Mouse (Mus musculus): ENCODE measurements at regions not wholly inside any gene's neighbourhood (a gene's known extent, or its start where the extent isn't known, plus 50 kb on each side); places are given as distances from the start of the nearest gene placed in this dataset.

DNA sequence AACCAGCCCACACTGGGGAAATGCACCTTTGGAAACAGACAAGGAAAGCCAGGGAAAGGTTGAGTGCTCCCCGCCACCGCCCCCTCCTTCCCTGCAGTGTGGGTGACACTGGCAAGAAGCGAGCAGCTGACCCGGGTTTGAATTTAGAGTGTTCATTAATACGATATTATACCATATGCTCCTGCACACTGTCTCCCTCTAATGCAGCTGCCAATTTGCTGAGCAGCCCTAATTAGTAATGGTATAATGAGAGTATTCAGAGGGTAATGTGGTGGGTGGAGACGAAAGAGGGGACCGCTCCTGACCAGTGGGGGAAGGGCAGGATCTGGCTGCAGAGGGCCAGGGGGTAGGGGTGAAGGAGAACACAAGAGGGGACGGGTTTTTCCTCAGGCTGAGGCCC lies 111.9 kb upstream of the Lhx1 start:
- peak; percentile 34 for DNase-seq

GRCm38 (mm10) chr11:84634990-84635389 lies 109.7 kb upstream of the Lhx1 start:
- DNase-seq, result no peak

DNA sequence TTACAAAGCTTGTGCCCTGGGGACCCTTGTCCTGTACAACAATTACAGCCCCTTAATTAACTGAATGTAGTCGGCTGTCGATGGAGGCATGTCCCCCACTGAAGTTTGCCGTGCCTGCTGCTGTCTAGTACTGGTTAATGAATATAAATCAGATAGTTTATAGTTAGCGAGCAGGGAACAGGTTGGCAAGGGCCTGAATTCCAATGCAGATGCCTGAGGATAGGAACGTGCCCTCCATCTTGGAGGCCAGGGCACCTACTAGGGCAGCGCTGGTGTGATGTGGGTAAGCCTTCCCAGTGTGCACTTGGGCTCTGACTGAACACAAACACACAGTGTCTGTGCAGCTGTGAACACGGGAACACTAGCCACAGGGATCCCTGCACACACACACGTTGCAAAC lies 108.0 kb upstream of the Lhx1 start:
- peak; percentile 87 for DNase-seq

DNA sequence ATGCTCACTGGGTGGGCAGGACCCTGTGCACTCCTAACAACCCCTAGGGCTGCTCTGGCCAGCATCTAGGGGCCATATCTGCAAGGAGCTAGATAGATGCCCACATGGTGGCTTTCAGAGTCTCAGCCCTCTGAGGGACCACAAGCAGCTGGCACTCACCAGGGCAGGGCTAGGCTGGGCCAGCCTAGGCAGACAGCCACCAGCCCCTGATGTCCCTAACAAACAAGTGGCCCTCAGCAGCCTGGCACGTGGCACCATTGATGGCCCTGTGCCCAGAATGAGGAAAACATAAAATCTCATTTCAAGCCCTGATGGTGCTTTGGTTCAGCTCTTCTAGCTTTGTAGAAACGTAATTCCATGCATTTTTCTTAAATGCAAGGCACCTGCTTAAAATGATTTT lies 102.8 kb upstream of the Lhx1 start:
- peak; percentile 82 for DNase-seq

- DNase-seq, result peak; percentile 63
Measured at GRCm38 (mm10) chr11:84627685-84628084, 102.3 kb upstream of the Lhx1 start.

GRCm38 (mm10) chr11:84627259-84627658 lies 101.9 kb upstream of the Lhx1 start:
- DNase-seq, result no peak

DNA sequence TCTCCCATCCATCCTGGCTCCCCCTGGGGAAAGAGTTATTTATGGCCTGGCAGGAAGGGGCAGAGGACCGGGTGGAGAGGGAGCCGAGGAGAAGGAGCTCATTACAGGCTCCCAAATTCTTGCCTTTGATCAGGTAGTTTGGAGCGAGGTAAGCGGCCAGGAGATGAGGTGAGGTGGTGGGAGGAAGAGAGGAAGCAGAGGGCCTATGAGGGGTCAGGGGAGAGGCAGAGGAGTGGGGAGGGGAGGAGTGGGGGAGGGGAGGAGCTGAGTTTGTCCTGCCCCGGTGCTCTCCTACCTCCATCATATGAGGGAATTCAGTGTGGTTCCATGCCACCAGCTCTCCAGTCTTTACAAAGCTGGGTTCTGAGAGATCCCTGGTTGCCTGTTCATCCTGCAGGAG lies 98.8 kb upstream of the Lhx1 start:
- DNase-seq, result no peak

- no peak for DNase-seq
Measured at GRCm38 (mm10) chr11:84619713-84620112, 94.4 kb upstream of the Lhx1 start.

DNA sequence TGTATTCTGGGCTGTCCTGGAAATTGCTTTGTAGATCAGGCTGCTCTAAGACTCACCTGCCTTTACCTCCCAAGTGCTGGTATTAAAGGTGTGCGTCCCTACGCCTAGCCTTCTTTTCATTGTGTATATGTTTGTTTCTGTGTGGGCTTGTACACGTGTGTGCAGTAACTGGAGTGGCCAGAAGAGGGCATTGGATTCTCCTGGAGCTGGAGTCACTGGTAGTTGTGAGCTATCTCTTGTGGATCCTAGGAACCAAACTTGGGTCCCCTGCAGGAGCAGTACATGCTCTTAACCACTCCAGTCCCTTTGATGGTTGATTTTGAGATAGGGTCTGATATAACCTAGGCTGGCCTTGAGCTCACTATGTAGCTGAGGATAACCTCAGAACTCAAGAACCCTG lies 93.2 kb upstream of the Lhx1 start:
- no peak for DNase-seq

DNA sequence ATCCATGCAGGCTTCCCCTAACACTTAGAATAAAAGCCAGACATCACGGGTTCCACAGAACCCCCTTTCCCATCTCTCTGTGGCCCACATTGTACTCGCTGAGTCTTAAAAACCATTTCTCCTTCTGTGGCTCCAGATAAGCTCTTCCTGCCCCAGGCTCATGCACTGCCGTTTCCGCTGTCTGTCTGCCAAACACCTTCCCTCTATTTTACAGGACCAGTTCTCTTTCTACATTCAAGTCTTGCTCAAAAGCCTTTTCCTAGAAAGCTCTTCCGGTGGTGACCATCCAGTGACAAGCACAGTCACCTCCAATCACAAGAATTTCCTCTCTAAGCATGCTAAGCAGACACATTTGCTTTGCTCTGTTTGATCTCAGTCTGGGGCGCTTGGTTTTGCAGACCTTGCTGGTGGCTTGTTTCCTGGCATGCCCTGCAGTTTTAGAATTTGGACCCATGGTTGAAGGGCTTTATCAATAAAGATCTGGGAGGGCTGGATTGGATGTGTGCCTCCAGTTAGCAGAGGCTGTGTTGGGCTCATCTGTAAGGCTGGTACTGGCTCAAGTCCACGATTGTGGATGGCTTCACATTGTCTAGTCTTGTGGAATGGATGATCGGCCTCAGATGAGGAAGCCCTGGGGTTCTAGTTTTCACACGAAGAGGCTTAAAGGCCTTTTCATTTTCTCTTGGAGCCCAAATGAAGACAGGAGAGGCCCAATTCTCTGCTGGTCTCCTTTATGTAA lies 87.8 kb upstream of the Lhx1 start:
- DNase-seq, result no peak

GRCm38 (mm10) chr11:84611625-84611879 lies 86.2 kb upstream of the Lhx1 start:
- DNase-seq, result no peak

DNA sequence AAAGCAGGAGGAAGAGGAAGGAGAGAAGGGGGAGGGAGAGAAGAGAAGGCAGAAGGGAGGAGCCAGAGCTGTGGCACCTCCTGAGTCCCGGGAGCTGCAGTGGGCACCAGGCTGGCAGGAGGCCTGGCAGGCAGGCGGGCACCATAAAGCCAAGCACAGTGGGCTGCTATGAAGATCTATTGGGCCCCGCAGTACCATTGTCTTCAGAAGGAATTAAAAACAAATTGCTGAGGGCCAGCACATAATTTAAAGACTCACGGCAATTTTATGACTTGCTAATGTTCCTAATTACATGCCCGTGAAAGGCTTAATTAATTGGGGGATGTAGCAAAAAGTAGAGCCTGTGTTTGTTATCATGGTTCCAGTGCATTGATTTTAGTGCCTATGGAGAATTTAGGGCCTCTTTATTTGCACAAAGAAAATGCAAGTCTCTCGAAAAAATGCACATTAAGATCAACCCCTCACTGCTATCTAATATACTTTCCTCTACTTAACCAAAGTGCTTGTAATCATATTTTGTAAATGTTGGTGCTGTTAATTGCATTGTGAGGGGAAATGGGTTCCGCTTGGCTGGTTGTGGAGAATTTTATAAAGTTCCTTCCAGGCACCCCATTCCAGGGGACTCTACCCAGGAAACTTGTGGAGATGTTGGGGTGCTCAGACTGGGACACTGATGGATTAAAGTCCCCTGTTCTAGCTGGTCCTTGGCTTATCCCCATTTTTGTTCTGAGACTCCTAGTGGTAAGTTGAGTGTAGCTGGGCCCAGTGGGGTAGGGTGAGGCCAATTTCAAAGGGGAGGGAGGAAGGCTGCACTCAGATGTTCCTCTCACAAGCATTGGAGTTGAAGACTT lies 85.7 kb upstream of the Lhx1 start:
- no peak for DNase-seq

- DNase-seq, result no peak
Measured at GRCm38 (mm10) chr11:84604781-84605180, 79.4 kb upstream of the Lhx1 start.

- DNase-seq, result no peak
Measured at GRCm38 (mm10) chr11:84599267-84599841, 74.0 kb upstream of the Lhx1 start.

DNA sequence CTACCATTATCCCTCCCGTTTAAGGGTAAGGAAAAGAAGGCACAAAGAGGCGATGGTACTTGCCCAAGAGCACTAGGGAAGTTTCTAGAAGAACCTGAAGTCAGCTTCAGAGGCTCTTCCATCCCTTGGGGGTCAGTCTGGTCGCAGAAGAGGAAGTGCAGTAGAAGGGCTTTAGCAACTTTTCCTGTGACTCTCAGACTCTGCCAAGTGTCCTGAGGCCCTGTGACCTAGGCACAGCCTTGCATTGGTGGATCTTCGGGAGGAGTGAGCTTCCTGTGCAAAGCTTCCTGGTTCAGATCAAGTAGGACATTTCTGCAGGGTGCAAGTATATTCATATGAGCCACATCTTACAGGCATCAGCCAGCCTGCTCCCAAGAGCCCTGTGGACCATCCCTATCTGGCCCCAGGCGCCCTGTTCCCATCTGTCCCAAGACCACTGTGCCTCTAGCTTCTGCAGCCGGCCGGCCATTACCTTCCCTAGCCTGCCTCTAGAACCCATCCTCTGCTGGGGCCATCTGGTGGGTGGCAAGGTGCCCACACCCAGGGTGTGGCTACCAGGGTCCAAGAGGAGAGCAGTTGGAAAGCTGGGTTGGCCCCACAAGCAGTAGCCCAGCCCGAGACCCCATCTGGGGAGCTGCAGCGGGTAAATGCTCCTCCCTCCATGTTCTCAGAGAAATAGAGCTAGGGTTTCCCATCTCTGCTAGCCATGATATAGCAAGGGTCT lies 72.4 kb upstream of the Lhx1 start:
- DNase-seq, result no peak

DNA sequence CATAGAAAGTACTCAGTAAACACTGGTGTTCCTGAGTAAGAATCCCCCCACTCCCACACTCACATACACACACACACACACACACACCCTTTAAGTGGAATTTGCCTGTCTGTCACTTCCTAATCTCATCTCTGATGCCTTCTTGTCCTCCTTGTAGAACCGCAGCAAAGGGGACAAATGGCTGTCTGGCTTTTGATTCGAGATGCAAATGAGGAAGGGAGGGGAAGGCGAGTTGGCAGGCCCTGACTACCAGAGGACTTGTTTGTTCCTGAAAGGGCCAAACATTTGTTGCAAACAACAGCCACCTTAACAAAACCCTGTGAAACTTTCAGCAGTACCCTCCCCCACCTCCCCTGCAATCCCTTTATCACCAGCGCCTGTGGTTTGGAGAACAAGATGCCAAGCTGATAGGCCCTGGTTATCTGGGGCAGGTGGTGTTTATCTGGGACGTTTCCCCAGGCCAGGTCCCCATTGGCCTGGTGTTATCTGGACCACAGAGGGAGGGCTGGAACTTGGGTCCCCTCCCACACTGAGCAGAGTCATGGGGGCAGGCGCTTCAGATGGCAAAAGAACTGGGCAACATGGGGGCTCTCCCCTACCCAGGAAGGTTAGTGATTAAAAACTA lies 67.5 kb upstream of the Lhx1 start:
- DNase-seq, result no peak

GRCm38 (mm10) chr11:84587107-84587506 lies 61.8 kb upstream of the Lhx1 start:
- DNase-seq, result no peak

- DNase-seq, result no peak
Measured at GRCm38 (mm10) chr11:84585626-84586025, 60.3 kb upstream of the Lhx1 start.

DNA sequence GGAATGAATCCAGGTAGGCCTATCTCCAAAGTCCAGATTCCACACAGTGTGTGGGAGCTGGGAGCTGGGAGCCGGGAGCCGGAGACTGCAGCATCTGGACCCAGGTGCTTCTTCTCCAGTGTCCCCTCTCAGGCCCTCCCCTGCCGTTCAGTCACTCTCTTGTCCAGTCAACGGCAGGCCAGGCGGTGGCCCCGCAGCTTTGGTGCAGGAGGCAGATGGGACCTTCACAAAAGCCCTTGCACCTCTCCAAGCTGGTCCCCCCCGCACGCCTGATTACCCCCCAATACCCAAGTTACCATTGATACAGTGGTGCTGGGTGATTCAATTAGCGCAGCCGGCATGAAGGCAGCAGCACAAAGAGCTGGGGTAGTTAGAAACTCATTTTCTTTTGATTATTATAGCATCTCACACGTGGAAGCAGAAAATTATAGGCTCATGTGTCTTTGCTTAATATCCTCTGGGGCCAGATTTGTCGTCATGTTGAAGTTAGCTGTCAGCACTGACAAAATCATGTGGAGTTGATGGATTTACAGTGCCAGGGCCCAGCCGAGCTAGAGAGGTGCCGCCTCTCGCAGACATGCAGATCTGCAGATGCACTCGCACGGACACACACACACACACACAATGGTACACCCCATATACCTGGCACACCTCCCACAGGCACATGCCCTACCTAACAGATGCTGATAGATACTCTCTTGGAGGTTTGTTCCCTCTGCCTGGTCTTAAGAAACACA lies 53.6 kb upstream of the Lhx1 start:
- no peak for DNase-seq
